24 mouse cellular contexts compared by ENCODE assay signal in the genomic region with DNA sequence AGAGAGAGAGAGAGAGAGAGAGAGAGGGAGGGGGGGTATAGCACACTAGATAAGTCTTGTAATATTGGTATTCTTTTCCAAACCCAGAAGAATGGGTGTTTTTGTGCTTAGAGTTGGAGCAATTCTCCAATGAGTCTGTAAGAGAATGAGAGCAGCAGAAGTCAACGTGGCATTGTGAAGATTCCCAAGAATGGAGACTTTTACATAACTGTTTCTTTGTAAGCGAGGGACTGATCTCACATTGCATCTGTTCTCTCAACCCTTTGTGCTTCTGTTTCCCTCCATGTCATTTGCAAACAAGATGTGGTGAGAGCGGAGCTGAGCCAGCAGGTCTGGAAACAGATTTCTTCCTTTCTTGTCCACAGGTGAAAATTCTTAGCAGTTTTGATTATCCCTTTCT.
DNase-seq lines count a peak whose midpoint lies in the region; ATAC-seq and TF ChIP-seq lines count a peak whose summit lies in the region.
"Had no signal": no experiment of that assay in that cellular context is flagged by ENCODE, and none has a peak within 500 bp of the region (broad histone marks: within the 10 kb centered on the region; RNA-seq: fewer than 3 reads in every experiment).

No protein-coding gene starts in this region.

- no peak for DNase-seq in frontal cortex, postnatal 36 days (ENCODE audit: low spot score in 2 of 2)
- DNase-seq in left cerebral cortex, adult 2 months (ENCODE audit: extremely low spot score in 1 of 2, low spot score in 2 of 2): no peak
- no peak for DNase-seq in left cerebral cortex, adult 18-20 months (ENCODE audit: low spot score in 2 of 2)
- no peak for DNase-seq in testis, postnatal 10 days (ENCODE audit: low spot score)
- DNase-seq: adrenal gland, adult 8-10 months; adrenal gland, postnatal 25 days; cerebellum, adult 18-20 months; cerebellum, adult 9-10 months; cerebellum, postnatal 14 days; gastrocnemius, postnatal 25 days; heart, adult 18-20 months; heart, postnatal 10 days; heart, postnatal 36 days had no signal

- no peak for TF ChIP-seq CTCF in left cerebral cortex, adult 2 months (IDR thresholded peaks at IDR 0.05)
- no peak for TF ChIP-seq CTCF in testis, adult 2 months (IDR thresholded peaks at IDR 0.05; ENCODE audit: control insufficient read depth, insufficient read depth, insufficient replicate concordance, low read depth, low read length)

- H3K27ac ChIP-seq in left cerebral cortex, adult 2 months: peak overlapping the region; percentile 24; the same call in 1 of the 2 replicates
- no peak overlapping the region for H3K27ac ChIP-seq in testis, adult 2 months (ENCODE audit: control insufficient read depth, insufficient read depth, low read depth, low read length)
- H3K27ac ChIP-seq: forebrain, embryonic 10.5 days; forebrain, embryonic 13.5 days; heart, embryonic 15.5 days; hindbrain, embryonic 10.5 days; hindbrain, embryonic 13.5 days had no signal

- TF ChIP-seq POLR2A in testis, adult 2 months (IDR thresholded peaks at IDR 0.05; ENCODE audit: control insufficient read depth, low read depth, low read length): no peak

- no peaks in the 10 kb centered on the region for H3K27me3 ChIP-seq in testis, adult 2 months (ENCODE audit: control insufficient read depth, insufficient read depth, low read length)
- H3K27me3 ChIP-seq: forebrain, embryonic 13.5 days; heart, embryonic 12.5 days; heart, embryonic 15.5 days; hindbrain, embryonic 13.5 days had no signal

- intact Hi-C loops in left cerebral cortex, adult 2 months (cut with DNase I): loop anchor here (10.0 kb wide), 1 partner anchor 66 kb away; no protein-coding TSS in a partner anchor

- no peaks in the 10 kb centered on the region for H3K4me1 ChIP-seq in testis, adult 2 months (ENCODE audit: control insufficient read depth, insufficient read depth, low read length)
- H3K4me1 ChIP-seq: forebrain, embryonic 10.5 days; forebrain, embryonic 13.5 days; heart, embryonic 12.5 days; heart, embryonic 15.5 days; hindbrain, embryonic 10.5 days; hindbrain, embryonic 13.5 days had no signal

- H3K36me3 ChIP-seq in testis, adult 2 months (ENCODE audit: control insufficient read depth, insufficient read depth, low read length): no peaks in the 10 kb centered on the region
- H3K36me3 ChIP-seq: forebrain, embryonic 10.5 days; heart, embryonic 12.5 days; heart, embryonic 15.5 days; hindbrain, embryonic 10.5 days; hindbrain, embryonic 13.5 days had no signal

- peak; percentile 64 for ATAC-seq in frontal cortex, adult (ENCODE audit: low TSS enrichment)
- ATAC-seq: activated CD4-positive, CD25-positive, alpha-beta regulatory T cell, adult 4 months; forebrain, embryonic 13.5 days; forebrain, embryonic 16.5 days; hindbrain, embryonic 16.5 days had no signal

- no peak overlapping the region for H3K4me3 ChIP-seq in left cerebral cortex, adult 2 months
- peak overlapping the region; percentile 62 for H3K4me3 ChIP-seq in testis, adult 2 months (ENCODE audit: control insufficient read depth, low read depth, low read length)
- H3K4me3 ChIP-seq: forebrain, embryonic 10.5 days; forebrain, embryonic 13.5 days; heart, embryonic 12.5 days; heart, embryonic 15.5 days; hindbrain, embryonic 10.5 days; hindbrain, embryonic 13.5 days had no signal
